ENCODE assay signal across 14 mouse cellular contexts in genomic region chr9:106462430-106462800, GRCm38 (mm10). TPM values are rescaled to one million over a fixed set of nuclear protein-coding genes. Genes with fewer than 3 reads are reported as not detected.
"Had no signal": no experiment of that assay in that cellular context is flagged by ENCODE, and none has a peak within 500 bp of the region (broad histone marks: within the 10 kb centered on the region; RNA-seq: fewer than 3 reads in every experiment).

No protein-coding gene starts in this region.

- H3K27ac ChIP-seq: kidney, postnatal 0 days; limb, embryonic 13.5 days; liver, embryonic 14.5 days; neural tube, embryonic 15.5 days had no signal

- H3K27me3 ChIP-seq: neural tube, embryonic 15.5 days had no signal

- H3K4me3 ChIP-seq: limb, embryonic 13.5 days; neural tube, embryonic 15.5 days had no signal

- DNase-seq: kidney, adult 8-10 months; kidney, postnatal 36 days; lung, adult 18-20 months; midbrain, embryonic 14.5 days; right cerebral cortex, adult 18-20 months; right cerebral cortex, postnatal 25 days; thymus, postnatal 36 days had no signal

- H3K9ac ChIP-seq: limb, embryonic 13.5 days; liver, embryonic 14.5 days; neural tube, embryonic 15.5 days had no signal

- H3K4me2 ChIP-seq: limb, embryonic 13.5 days; neural tube, embryonic 15.5 days had no signal

RNA-seq across cellular contexts. Expression of gene Gpr62, which starts 3.3 kb away (rescaled TPM):
- total RNA-seq: liver, adult 2 months; megakaryocyte progenitor cell, adult 5-6 weeks had no signal
- polyA plus RNA-seq: liver, adult 2 months; liver, embryonic 14.5 days had no signal

RNA-seq across cellular contexts. Expression of gene Abhd14a, which starts 14.9 kb away (rescaled TPM):
- total RNA-seq: monocyte, adult 5-6 weeks had no signal
